Mouse (Mus musculus): ENCODE measurements around the gene Neb.

Neb gene

DNA sequence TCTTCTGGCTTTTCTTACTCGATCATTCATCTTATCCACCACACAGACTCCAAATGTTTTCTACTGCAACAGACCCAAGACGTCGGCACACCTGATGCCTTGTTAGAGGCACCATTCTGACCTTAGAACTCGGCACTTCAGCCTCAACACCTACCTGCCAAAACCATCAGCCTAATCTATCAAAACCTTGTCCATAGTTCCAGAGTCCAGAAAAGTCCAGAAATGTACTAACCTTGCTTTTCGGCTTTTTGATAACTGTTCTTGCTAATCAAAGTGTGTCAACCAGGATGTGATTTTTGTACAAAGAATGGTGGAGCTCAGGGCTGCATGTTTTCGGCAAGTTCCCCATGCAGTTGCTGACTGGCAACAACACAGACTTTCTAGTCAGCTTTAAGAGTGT lies 3.6 kb downstream of the Neb start:
- no peak for DNase-seq (ENCODE audit: low spot score)

DNA sequence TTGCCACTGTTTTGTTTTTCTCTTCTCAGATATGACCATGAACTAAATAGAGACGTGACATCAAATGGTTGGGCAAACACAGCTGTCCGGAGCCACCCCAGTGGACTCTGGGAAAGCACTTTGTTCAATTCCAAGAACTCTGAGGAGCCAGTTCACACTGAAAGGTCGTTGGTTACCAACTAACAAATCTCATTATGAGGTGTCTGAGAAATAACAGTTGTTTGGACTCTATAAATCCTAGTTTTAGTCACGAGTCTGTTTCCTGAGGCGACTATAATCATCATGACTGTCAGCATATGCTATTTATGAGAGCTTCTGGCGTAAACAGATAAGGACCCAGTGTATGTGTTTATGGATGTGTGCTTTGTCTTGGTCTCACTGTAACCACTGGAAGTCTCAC lies 5.8 kb downstream of the Neb start:
- no peak for DNase-seq (ENCODE audit: low spot score)

GRCm38 (mm10) chr2:52372080-52372479 lies 6.2 kb downstream of the Neb start:
- no peak for DNase-seq (ENCODE audit: low spot score)

DNA sequence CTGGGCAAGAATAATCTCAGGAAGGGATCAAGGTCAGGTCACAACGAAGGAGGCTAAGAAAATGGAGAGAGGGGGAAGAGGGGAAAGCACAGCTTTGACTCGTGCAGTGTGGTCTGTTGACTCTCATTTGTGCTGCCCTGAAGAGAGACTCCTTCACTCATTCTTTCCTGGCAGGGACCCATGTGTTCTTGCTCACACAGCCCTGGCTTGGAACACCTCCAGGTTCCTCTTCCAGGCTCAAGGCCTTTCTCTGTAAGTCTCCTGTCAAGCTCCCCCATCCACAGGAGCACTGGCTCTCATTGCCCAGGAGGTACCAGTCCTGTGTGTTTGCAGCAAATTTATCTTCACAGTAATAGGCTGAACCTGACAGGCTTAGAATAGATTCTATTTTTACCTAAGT lies 7.2 kb downstream of the Neb start:
- DNase-seq (ENCODE audit: low spot score), result peak; percentile 48

DNA sequence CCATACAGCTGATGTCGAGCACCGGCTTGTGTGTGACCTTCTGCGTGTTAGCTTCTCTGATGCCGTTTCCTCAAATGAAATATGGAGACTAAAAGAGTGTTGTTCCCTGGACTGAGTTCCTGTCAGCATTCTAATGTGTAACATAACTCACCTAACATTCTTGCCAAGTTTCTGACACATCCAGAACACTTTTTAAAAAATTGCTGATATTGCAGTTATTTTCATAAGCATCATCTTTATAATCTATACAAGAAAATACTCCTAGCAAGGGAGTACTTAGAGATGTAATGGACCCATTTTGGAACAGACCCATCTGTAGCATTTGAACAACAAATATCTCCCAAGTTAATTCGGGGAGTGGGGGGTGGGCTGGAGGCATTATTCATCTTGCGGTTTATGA lies 8.7 kb downstream of the Neb start:
- no peak for DNase-seq (ENCODE audit: low spot score)

DNA sequence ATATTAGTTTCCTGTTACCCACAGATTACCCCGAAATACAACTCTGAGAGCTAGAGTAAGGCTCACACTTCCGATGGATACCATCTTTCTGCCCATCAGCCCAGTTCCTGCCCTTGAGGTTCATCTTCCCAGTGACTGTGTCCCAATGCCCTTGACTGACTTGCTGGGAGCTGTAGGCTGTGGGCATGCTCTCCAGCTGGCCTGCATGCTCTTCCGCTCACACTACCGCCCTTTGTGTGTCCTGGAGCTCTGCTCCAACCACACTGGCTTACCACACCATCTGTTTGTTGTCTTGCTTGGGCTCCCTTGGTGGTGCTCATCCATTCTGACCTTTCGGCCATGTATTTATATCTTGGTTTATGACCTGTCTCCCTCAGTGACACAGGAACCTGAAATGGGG lies 10.6 kb downstream of the Neb start:
- no peak for DNase-seq (ENCODE audit: low spot score)

- DNase-seq (ENCODE audit: low spot score), result no peak
These were observed 11.0 kb downstream of the Neb start for GRCm38 (mm10) chr2:52367248-52367647.

DNA sequence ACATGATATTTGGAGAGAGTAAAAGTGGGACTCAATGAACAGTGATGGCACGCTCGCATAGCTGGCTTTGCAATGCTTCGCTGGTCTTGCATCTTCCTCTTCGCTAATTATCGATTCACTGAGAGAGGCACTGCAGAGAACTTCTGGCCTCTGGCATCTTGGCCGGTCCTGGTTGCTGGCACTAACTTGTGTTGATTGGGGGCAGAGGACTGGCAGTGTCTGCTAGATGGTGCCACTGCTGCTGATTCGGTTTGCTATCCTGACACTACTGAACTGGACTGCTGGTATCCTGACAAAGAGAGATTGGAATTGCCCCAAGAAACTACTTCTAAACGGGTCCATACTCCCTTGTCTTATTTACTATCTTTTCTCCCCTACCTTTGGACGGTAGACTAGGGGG lies 17.2 kb downstream of the Neb start:
- DNase-seq (ENCODE audit: low spot score), result no peak

GRCm38 (mm10) chr2:52359722-52360121 lies 18.6 kb downstream of the Neb start:
- no peak for DNase-seq (ENCODE audit: low spot score)

GRCm38 (mm10) chr2:52358156-52358555 lies 20.1 kb downstream of the Neb start:
- DNase-seq (ENCODE audit: low spot score), result no peak

- DNase-seq (ENCODE audit: low spot score), result no peak
These were observed 27.2 kb downstream of the Neb start for GRCm38 (mm10) chr2:52351029-52351428.

DNA sequence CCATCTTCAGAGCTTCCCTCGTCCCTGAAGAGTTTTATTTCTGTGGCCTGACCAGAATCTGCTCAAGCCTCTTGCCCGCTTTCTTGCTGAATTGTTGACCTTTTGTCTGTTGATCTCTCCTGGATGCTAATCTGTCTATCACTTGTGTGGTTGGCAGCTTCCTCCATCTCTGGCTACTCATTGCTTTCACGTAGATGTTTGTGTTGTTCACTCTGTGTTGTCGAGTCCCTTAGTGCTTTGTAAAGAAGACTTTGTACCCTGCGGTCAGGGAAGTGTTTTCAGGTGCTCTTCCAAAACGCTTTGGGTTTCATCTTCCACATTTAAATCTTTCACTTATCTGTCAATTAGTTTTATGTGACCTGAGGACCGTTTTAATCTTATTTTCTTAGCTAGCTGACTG lies 37.3 kb downstream of the Neb start:
- no peak for DNase-seq (ENCODE audit: low spot score)

DNA sequence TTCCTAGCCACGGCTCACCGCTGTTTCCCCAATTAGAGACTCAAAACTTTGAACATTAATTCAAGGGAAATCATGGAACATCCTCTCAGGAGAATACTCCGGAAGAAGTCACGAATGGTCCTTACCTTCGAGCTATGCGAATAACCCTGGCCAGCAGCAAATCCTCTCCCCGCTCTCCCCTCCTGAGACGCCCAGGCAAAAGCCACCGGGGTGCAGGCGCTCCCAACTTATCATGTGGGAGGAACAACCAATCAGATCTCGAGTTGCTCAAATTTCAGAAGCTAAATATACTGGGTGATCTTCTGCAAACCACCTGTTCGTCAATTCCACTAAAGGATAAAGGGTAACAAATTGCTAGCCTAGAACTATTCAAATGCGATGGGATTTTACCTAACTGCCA lies 42.7 kb downstream of the Neb start:
- no peak for DNase-seq (ENCODE audit: low spot score)

- no peak for DNase-seq (ENCODE audit: low spot score)
These were observed 43.2 kb downstream of the Neb start for GRCm38 (mm10) chr2:52335087-52335486.

- no peak for DNase-seq (ENCODE audit: low spot score)
These were observed 44.7 kb downstream of the Neb start for GRCm38 (mm10) chr2:52333535-52333934.

- no peak for DNase-seq (ENCODE audit: low spot score)
These were observed 46.5 kb downstream of the Neb start for GRCm38 (mm10) chr2:52331761-52332160.

DNA sequence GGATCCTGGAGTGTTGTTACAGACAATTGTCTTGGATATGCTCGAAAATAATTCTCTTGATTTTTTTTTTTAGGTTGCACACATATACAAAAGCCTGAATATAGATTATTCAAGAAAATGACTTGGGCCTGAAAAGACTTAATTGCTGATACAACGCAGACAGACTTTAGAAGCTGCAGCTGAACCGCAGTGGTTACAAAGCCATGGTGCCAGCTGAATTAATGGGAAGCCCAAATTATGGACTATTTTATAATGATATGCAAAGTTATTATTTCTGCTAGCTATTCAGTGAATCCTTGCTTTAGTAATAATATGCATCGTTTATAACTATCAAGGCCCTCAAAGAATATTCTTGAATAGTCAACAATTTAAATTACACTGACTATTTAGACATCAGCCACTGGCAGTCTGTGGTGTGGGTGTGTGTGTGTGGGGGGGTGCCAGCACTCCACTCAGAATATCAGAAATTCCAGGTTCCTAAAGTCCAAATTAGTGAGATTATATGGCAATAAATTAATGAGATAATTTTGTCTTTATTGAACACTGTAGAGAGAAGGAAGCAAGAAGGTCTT lies 50.9 kb downstream of the Neb start:
- no peak for DNase-seq (ENCODE audit: low spot score)

- no peak for DNase-seq (ENCODE audit: low spot score)
These were observed 56.4 kb downstream of the Neb start for GRCm38 (mm10) chr2:52321866-52322265.

- DNase-seq (ENCODE audit: low spot score), result no peak
These were observed 58.1 kb downstream of the Neb start for GRCm38 (mm10) chr2:52320175-52320574.

GRCm38 (mm10) chr2:52319020-52319567 lies 59.2 kb downstream of the Neb start:
- DNase-seq (ENCODE audit: low spot score), result no peak

- DNase-seq (ENCODE audit: low spot score), result no peak
These were observed 60.8 kb downstream of the Neb start for GRCm38 (mm10) chr2:52317471-52317870.

DNA sequence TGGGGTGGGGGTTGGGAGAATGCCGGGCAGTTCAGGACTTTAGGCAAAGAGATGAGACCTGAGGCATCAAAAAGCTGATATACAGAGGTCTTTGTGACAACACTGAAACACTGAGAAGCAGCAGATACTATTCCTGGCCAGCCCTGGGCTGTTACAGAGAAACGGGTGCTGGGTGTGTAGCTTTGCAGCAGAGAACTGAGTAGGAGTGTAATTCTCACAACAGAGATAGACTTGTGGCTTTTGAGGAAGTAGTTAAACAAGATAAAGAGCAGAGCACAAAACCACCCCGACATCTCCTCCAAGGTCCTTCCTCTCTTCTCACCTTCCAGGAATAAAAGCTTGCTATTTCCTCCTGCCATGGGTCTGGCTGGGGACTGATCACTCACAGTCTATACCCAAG lies 62.5 kb downstream of the Neb start:
- no peak for DNase-seq (ENCODE audit: low spot score)

DNA sequence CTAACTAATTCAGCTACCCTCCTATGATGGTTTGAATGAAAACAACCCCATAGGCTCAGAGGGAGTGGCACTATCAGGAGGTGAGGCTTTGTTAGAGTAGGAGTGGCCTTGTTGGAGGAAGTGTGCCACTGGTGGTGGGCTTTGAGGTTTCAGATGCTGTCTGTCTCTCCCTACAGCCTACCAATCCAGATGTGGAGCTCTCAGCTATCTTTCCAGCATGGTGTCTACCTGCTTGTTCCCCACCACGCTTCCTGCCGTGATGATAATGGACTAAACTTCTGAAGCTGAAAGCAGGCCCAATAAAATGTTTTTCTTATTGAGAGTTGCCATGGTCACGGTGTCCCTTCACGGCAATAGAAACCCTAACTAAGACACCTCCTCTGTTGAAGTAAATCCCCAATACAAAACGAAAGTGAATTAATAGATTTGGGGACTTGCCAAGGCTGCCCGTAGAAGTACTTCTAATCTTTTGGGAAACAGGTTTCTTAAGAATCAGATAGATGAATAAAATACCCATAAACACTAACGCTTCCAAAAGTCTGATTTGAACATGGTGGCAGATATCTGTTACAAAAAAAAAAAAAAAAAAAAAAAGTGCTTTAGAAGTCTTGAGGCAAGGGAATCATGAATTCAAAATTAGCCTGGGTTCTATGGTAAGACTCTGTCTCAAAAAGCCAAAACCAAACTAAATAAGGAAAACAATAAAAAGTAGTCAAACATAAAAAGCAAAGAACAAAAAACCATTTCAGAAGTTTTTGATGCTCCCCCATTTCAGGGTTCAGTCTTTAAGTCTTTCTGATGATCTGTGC lies 63.1 kb downstream of the Neb start:
- DNase-seq (ENCODE audit: low spot score), result no peak

- no peak for DNase-seq (ENCODE audit: low spot score)
These were observed 67.5 kb downstream of the Neb start for GRCm38 (mm10) chr2:52310757-52311156.
